Mouse (Mus musculus): ENCODE data around the gene Zc3h8.

DNA sequence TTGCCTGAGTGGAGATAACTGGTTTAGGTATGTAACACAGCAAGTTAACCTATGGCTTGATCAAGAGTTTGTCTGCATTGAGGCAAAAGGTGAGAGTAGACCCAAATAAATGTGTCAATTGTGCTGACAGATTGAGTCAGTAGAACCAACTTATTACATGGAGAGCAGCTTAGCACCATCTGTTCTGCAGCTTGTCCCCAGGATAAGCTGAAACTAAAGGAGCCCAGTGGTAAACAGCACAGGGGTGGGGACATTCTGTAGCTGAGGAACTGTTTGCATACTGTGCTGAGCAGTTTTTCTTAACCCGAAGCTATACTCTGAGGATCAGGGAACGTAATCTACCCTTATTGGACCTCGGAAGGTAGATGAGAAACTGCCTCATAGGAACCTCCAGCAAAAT, 40.9 kb upstream of the Zc3h8 start:
- no peak for TF ChIP-seq CTCF (conservative IDR thresholded peaks at IDR 0.05; ENCODE audit: insufficient read depth, insufficient read length, low read depth, low read length)
- TF ChIP-seq POLR2A (IDR thresholded peaks at IDR 0.05; ENCODE audit: low read depth, low read length) = no peak

Data from kidney, adult 2 months (tissue).